Mouse (Mus musculus) mouse embryonic stem cell (cell line): ENCODE data around the gene Rnf115.

Experiments used
- in situ Hi-C, 2 experiments: fragments of 300-500 bp; cut with MboI; formaldehyde crosslinking; loops; 1 replicate in 1 of 2; 3 replicates in 1 of 2; pipeline ENCODE4 v1.14.3; 2019 to 2020; ENCODE audit warnings: low sequenced_read_pairs in 2 of 2, low pct_unique_long_range_greater_than_20kb in 1 of 2, mixed read lengths in 1 of 2; ENCODE audit not compliant: unreplicated experiment in 1 of 2

Rnf115 gene

DNA sequence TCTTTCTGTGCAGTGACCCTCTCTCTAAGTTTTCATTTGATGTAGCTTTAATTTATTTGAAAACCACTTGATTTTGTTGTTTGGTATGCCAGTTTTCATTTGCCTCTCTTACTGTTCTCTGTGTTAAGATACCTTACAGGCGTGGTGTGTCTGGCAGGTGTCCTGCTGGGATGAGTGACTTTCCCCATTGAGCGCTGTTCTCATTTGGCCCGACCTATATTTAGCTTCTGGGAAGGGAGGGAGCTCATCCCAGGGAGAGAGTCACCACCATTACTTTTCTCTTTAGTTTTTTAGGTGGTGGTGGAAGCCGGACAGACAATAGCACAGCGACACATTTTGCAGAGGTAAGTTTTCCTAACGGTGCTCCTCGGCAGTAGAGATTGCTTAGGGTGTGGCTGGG lies 30.2 kb downstream of the Rnf115 start:
- in situ Hi-C loops, result no loop called here

- in situ Hi-C loops, result no loop called here
Measured at GRCm38 (mm10) chr3:96759695-96760094, 32.2 kb downstream of the Rnf115 start.

- in situ Hi-C loops, result no loop called here
Measured at GRCm38 (mm10) chr3:96764528-96764927, 37.1 kb downstream of the Rnf115 start.

GRCm38 (mm10) chr3:96769971-96770370 lies 42.5 kb downstream of the Rnf115 start:
- in situ Hi-C loops, result no loop called here

DNA sequence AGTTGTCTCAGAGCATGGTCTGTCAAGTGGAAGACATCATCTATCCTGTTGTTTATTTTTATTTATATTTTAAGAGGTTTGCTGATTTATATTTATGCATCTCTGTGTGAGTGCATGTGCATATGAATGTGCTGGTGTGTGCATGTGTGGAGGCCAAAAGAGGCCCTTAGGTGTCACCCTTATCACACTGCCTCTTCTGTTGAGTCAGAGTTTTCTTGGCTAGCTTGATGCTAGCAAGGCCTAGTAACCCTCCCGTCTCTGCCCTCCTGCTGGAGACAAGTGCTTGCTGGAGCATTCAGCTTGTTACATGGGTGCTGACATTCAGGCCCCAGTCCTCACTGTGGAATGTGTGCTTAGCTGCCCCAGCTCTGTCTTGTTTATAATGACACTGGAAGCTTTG lies 45.5 kb downstream of the Rnf115 start:
- in situ Hi-C loops, result no loop called here

- in situ Hi-C loops, result no loop called here
Measured at GRCm38 (mm10) chr3:96777120-96777519, 49.7 kb downstream of the Rnf115 start.

DNA sequence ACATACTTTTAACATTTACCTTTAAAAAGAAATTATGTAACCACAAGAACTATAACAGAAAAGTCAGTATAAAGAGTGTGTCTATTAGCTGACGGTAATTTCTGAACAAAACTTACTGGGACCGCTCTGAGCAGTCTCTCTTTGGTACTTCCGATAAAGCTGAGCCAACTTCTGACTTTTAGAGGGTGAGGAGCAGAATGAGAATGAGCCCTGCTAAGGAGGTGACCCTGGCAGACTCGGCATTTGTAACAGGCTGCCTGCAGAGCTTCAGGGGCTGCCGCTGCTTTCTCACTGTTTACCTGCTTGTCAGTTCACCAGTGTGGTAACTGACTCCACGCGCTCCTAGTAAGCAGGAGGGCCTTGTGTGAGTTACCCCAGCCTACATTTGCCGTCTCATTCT lies 54.8 kb downstream of the Rnf115 start:
- in situ Hi-C loops, result no loop called here

DNA sequence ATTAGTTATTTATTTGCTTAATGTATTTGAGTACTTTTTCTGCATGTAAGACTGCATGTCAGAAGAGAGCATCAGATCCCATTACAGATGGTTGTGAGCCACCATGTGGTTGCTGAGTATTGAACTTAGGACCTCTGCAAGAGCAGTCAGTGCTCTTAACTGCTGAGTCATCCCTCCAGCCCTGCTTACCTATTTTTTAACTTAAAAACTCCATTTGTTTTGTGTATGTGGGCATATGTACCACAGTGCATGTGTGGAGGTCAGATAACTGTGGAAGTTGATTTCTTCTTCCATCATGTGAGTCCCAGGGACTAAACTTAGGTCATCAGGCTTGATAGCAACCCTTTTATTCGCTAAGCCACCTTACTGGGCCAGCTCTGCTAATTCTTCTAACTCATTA lies 60.3 kb downstream of the Rnf115 start:
- in situ Hi-C loops, result no loop called here

DNA sequence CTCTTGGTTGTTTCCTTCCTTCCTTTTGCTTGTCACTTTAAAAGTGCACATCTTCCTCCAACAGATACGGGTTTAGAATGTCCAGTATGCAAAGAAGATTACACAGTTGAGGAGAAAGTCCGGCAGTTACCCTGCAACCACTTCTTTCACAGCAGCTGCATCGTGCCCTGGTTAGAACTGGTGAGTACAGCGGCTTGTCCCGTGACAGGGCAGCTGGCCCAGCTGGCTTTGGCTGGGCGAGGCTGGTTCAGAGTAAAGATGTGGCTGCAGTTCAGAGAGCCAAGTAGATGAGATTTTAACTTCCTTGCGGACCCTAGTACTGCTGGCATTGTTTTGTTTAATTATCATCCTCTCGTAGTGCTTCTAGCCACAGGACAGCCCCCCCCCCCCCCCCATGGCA lies 61.0 kb downstream of the Rnf115 start:
- in situ Hi-C loops, result no loop called here

- in situ Hi-C loops, result no loop called here
Measured at GRCm38 (mm10) chr3:96800254-96800653, 72.8 kb downstream of the Rnf115 start.

- in situ Hi-C loops, result no loop called here
Measured at GRCm38 (mm10) chr3:96802214-96802613, 74.8 kb downstream of the Rnf115 start.

DNA sequence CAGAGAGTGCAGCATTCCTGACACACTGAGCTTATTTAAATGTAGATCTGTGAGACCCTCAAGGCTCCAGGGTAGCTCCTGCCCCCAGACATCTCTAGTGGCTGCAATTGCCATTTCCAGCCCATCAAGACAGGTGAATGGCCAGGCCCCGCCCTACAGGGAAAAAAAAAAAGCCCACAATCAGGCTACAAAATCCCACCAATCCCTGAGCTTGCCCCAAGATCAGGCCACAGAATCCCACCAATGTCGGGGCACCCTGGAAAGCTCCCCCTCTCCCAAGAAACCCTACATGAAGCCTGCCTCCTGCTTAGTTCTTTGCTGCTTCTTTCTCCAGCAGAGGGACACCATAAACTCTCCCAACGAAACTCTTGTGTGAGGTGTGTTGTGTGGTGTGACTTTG lies 80.7 kb downstream of the Rnf115 start:
- in situ Hi-C loops, result no loop called here

- in situ Hi-C loops, result no loop called here
Measured at GRCm38 (mm10) chr3:96808651-96809050, 81.2 kb downstream of the Rnf115 start.

GRCm38 (mm10) chr3:96811232-96811631 lies 83.8 kb downstream of the Rnf115 start:
- in situ Hi-C loops, result no loop called here

DNA sequence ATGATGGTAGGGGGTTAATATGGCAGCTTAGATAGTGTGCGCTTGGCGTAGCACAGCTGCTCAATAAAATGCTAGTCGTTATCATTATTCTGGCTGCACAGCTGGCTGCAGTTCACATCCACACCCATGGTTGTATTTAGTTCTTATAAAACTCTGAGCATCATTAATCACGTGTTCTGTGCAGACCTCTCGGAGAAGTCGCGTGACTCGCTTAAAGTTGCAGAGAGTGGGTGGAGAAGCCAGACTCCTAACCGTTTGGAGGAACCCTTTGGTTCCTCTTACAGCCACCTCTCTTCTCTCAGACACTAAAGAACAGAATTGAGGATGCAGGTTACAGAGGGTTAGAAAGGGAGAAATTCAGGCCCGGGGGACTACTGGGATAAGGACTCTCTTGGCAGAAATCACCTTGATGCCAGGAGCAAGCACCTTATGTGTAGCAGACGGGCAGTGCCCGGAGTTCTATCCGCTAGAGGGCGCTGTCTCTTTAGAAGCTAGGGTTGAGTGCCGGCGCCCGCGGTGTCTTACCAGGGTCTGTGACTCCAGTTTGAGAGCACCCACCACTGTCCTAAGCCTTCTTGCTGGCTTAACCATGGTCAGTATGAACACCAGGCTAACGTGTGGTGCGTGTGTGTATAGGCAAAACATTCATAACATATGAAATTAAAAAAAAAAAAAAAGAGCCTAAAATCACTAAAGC lies 85.1 kb downstream of the Rnf115 start:
- in situ Hi-C loops, result no loop called here

DNA sequence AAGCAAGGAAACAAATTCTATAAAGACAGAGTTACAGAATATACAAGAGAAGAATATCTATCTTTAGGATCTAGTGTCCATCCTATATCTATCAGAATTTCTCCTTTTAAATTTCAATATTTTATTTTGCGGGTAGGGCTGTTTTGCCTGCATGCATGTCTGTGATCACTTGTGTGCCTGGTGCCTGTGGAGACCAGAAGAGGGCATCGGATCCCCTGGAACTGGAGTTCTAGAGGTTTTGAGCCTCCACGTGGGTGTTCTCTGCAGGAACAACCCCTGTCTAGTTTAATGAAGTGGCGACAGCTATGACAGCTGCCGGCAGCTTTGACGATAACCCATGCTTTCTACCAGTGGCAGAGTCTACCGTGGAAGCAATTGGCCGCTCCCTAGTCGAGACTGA lies 85.6 kb downstream of the Rnf115 start:
- in situ Hi-C loops, result no loop called here

- in situ Hi-C loops, result no loop called here
Measured at GRCm38 (mm10) chr3:96813591-96814244, 86.3 kb downstream of the Rnf115 start.

DNA sequence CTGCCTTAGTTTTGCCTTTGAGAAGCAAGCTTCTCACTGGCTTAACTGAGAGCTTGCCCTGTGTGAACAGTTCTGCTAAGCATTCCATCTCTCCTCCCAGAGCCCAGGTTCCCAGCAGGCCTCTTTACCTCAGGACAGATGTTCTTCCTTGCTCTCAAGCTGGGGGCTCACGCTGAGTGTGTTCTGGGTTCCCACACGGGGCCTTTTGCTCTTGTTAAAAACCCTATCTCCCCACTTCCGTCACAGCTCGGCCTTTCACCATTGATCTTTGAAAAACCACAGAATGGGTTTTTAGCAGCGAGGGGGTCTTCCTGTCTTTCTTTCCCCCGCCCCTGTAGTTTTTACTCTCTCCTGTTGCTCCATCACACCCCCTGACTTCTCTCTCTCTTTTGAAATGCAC lies 86.9 kb downstream of the Rnf115 start:
- in situ Hi-C loops, result no loop called here

DNA sequence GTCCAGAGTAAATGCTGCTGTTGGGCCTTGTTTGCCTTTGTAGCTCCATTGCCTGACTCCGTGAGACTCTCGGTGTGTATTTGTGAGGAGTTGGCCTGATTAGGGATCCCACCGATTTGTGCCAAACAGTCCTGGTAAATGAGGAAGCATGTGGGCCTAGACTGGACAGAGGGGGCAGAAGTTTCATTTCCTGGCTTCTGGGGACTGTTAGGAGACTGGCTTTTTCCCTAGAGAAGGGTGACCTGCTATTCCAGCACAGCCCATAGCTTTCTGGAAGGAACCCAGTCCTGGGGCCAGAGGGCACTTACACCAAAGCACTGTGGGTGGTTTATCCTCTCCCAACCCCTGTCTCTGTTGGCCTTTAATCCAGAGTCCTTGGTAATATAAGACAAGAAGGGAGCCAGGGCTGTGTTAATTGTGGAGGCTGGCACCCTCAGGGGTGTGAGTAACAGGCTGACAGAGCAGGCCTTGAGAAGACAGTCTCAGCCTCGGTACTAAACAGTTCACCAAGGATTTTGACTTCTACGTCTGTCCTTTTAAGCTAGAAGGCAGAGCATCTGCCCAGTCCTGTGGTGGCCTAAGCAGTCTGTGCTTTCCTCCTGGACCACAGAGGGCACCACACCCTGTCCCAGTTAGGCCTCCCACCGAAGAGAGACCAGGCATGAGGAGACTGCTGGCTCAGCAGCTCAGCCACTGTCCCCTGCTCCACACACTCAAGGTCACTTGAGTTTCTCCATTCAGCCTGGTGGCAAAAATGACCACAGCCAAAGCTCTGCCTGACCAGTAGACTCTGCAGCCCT lies 92.9 kb downstream of the Rnf115 start:
- in situ Hi-C loops, result no loop called here

DNA sequence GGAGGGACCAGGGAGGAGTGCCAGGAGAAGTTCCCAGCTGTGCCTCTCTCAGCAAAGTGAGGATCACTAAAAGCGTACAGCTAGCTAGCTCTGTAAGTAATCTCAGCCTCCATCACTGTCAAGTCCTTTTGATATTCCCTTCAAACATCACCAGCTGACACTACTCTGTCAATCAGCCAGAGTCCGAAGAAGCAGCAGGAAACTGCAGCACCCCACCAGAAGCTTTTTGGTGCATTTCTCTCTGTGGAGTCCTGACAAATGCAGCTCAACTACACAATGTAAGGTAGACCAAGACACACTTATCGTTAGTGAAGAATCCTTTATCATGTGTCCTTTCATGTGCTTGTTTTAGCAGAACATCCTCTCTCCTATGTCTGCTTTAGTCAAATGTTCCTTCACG lies 94.1 kb downstream of the Rnf115 start:
- in situ Hi-C loops, result no loop called here
